Mouse (Mus musculus) brain, embryonic 14.5 days (tissue): Measurements from ENCODE around the gene Apoe. TPM values are rescaled to one million over a fixed set of nuclear protein-coding genes. Genes with fewer than 3 reads are reported as not detected.

ENCODE experiments used
- DNase-seq: peaks from one replicate; pipeline ENCODE4 v3.0.0-alpha.2; 2011; ENCODE audit warnings: low read depth
- CTCF ChIP-seq: fragments of 200-500 bp; IDR thresholded peaks from 2 replicates; pipeline ENCODE4 v1.5.1; 2012; ENCODE audit warnings: inconsistent platforms, mild to moderate bottlenecking, moderate library complexity, borderline replicate concordance; ENCODE audit not compliant: insufficient read depth, insufficient read length; ENCODE audit errors: extremely low read depth
- POLR2A ChIP-seq: fragments of 200-500 bp; IDR thresholded peaks from 2 replicates; pipeline ENCODE4 v1.6.1; 2012; ENCODE audit warnings: mild to moderate bottlenecking, inconsistent platforms, borderline replicate concordance; ENCODE audit not compliant: poor library complexity, insufficient read depth, insufficient read length, severe bottlenecking; ENCODE audit errors: extremely low read depth
- polyA plus RNA-seq: library from polyadenylated mRNA; depleted of rRNA; stranded (reverse); fragments of >200 nt; gene quantifications from 2 replicates; pipeline ENCODE4 v1.2.3, GENCODE M21; 2012

Gene Apoe
- polyA plus RNA-seq, 1 experiment: 295 TPM

DNA sequence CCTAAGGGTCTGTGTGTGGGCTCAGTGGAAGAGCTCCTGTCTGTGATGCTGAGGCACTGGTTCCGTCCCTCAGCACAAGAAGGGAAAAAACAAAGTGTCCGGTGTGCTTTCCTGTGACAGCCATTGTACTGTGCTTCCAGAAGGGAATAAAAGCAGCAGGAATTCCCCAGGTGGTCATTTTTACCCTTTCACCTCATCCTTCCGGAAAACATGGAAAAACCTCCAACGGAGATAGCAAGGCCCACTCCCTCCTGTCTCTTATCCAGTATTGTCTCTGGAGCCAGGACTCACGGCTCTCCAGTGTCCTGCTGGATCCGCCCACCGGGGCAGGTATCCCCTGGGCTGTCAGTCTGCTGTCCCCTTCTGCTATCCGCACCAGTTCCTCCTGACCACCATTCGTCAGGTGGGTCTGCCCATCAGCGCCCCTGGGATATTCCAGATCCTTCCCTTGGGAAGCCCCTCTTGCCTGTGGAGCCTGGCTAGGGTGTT is 35.2 kb upstream of the Apoe start:
- DNase-seq: no peak
- TF ChIP-seq POLR2A (no peak), CTCF (no peak)

DNA sequence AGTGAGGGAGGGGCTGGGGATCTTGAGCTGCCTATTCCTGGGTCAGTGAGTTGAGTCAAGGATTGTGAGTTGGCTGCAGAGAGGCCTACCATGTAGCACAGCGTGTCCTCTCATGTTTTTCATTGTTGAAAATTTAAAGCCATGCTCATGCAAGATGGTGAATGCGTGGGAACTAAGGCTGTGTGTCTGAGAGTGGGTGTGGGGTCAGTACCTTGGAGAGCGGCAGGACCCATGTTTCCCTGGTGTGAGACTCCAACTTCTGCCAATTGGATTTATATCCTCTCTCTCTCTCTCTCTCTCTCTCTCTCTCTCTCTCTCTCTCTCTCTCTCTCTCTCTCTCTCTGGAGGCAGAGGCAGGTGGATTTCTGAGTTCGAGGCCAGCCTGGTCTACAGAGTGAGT is 27.6 kb upstream of the Apoe start:
- DNase-seq: no peak
- TF ChIP-seq POLR2A (no peak), CTCF (no peak)

DNA sequence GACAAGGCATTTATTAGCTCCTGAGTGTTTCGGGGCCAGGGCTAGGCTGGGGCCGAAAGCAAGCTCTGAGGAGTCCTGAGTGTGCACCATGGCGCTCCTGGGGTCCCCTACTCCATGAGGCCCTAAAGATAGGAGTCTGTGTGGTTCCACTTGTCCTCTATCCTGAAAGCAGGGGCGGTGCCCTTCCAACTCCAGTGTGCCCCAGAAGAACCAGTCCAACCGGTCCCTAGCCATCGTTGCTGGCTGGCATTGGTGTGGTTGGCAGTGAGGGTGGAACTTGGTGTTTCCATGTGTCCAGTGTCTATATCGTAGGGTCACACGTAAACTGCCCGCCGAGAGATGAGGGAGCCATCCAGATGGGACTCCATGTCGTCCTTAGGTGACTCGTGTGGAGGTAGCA is 25.2 kb upstream of the Apoe start:
- no peak for TF ChIP-seq POLR2A
- DNase-seq: no peak

DNA sequence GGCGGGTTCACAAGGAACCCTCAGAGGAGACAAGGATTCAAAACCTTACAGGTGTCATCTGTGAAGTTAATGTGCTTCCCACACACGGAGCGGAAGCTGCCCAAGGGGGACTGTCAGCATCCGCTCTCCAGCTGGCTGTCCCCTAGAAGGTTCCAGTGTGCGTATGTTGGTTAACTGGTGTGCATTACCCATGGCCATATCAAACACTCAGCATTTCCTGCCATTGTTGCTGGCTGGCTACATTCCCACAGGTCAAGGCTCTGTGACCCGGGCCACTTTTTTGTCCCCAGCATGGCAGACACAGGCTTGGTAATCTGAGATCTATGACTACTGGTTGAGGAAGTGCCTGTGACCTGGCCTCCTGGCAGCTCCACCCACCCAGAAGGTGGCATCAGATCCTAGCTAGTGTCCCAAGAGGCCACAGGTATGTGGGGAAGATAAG is 23.8 kb upstream of the Apoe start:
- no peak for DNase-seq
- no peak for TF ChIP-seq CTCF
- no peak for TF ChIP-seq POLR2A

DNA sequence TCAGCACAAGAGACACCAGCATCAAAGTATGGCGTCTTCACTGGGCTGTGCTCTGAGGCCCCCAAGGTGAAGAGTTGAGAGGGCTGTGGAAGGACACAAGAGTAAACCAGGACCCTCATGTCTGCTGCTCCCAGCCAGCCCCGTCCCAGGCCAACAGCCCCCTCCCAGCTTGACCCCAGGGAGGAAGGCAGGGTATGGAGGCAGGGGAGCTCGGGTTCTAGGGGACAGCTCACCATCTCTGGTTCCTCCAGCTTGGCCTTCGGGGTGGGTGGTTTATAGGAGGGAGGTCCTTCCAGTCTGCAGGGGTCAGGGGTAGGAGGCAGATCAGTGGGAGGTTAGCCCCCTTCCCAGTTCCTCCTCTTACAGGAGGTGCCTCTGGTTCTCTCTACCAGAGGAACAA is 20.2 kb upstream of the Apoe start:
- DNase-seq: no peak
- no peak for TF ChIP-seq CTCF
- no peak for TF ChIP-seq POLR2A

DNA sequence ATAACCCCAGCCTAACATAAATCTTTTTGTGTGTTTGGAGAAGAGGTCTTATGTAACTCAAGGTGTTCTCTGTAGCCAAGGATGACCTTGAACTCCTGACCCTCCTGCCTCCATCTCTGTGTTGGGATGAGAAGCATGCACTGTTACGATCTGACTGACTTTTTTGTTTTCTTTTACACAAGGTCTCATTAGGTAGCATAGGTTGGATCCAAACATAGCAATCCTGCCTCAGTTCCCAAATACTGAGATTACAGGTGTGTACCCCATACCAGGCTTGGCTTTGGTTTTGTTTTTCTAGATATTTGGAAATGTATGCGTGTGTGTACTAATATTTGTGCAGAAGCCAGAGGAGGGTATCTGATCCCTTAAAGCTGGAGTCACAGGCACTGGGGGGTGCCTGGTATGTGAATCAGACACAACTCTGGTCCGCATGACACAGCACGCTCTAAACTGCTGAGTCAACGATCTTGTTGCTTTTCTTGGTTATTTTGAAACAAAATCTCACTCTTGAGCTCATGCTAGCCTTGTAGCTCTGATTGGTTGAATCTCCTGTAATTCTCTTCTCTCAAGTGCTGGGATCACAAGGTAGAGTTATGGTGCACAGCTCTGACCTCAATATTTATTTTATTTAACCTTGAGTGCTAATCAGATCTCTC is 19.4 kb upstream of the Apoe start:
- no peak for DNase-seq
- TF ChIP-seq POLR2A (no peak), CTCF (no peak)

DNA sequence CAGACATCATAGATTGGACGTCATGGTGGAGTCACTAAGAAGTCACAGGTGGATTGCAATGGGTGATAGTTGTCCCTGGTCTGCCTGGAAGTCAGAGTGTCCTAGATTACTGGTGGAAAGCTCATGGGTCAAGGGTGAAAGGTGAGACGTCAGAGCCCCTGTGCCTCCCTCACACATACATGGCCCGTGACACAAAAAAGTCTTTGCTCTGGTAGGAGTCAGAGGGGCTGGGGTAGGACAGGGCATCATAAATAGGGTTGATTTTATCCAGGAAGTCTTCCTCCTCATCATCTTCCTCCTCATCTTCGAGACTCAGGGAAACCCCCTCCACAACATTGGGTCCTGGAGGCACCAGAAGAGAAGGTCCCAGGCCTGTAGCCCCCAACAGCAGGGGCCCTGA is 18.4 kb upstream of the Apoe start:
- TF ChIP-seq POLR2A (no peak), CTCF (no peak)
- DNase-seq: no peak

DNA sequence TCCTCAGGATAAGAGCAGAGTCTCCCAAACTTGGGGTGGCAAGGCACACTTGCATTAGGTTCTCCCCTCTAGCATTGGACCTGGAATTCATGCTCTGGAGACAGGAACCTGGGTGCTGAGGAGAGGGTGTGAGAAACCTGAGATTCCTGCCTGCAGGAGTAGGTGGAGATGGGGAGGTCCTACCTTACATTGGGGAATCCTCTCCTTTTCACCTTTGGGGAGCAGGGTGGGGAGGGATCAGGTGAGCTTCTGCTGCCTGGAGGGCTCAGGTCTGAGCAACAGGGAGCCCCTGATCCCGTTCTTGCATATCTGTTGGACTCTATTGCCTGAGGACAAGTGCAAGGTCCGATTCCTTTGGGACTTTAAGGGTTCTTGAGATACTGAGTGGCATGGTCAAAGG is 17.8 kb upstream of the Apoe start:
- no peak for DNase-seq

DNA sequence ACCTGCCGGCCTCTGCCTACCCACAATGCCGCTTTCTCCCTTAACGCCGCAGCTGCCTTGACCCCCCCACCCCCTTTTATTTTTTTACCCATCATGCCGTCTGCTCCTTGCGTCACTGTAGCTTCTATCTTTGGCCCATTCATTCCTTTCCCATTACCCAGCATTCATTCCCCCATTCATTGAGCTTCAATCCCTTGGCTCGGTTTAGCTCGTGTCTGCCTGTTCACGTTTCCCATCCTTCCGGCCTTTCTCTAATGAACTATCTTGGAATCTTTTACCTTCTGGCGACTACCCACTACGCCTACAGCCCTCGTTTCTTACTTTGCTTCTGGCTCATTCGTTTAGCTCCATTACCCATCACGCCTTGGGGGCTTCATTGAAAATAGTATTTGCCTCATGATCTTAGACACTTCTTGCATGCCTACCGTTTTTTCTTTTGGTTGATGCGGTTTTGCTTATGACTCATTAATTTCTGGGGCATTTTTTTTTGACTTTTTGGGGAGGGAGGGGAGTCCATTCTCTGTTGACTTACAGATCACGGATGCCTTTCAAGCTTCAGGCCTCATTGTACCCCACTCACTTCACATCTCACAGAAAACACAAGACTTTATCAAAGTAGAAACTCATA is 17.2 kb upstream of the Apoe start:
- DNase-seq: no peak
- no peak for TF ChIP-seq CTCF
- no peak; the same call in 1 of the 2 replicates for TF ChIP-seq POLR2A

More for the DNA sequence above, 17.8 kb upstream of the Apoe start:
- TF ChIP-seq POLR2A: no peak
- TF ChIP-seq CTCF: no peak

DNA sequence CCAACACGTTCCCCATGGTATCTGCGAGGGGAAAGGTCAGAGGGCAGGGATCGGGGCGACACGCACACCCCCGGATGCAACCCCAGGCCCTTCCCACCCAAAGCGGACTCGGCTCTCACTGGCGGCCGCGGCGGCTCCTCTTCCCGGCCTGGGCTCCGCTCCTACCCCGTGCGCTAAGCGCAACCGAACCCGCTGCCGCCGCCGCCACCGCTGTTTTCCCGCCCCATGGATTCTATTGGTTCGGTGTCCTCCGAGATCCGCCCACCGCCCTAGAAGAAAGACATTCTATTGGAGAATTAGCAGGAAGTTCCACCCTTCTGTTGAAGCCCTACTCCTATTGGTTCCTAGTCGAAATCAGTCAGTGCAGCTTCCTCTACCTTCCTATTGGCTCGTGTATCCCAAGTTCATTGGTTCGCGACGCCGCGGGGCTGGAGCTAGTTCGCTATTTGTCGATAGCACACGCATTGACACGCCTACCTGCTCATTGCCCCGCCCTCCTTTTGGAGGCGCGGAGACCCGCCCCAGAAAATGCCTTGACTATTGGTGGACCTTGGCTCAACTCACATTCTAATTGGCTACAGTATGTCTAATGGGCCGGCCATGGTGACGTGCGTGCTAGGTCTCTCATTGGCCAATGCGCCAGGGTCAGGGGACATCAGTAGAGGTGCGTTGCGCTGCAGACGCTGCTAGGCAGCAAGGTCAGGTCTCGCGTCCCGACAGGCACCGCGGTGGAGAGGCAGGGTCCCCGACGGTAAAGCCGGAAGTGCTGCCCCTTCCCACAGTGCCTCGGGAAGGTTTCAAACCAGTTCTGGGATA is 16.5 kb upstream of the Apoe start, which contains the start of gene Tomm40:
Gene Tomm40 (minus strand): TSS at position 200 of the 816 bp plus-strand sequence.
- peak; percentile 100 for DNase-seq
- TF ChIP-seq POLR2A: peak; percentile 38; the same call in 1 of the 2 replicates
- no peak for TF ChIP-seq CTCF

DNA sequence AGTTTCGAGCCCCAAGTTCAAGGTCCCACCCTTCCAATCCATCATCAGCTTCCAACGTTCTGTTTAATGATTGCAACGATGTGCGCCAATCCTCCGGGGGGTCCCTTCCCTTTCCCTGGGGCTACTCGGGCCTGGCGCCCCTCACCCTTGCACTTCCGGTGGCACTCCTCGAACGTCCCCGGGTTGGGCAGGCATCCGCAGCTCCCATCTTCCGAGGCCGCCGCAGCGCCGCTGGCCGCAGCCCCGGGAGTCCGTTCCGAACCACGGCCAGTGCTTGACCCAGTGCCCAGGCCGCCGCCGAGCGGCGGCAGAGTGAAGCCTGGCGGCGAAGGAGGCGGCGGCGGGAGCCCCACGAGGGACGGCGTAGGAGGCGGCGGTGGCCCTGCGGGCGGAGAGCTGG is 15.8 kb upstream of the Apoe start:
- no peak for DNase-seq
- no peak for TF ChIP-seq POLR2A
- TF ChIP-seq CTCF: no peak
